Mouse (Mus musculus) liver, embryonic 14.5 days (tissue): ENCODE results near the gene Plpp6. TPM values are rescaled to one million over a fixed set of nuclear protein-coding genes. Genes with fewer than 3 reads are reported as not detected.

Experiments
- ATAC-seq: fragments of 200-750 bp; cut with Nextera tagmentation; 2 replicates; pipeline ENCODE4 v1.8.0; 2017; ENCODE audit warnings: moderate number of reproducible peaks, mild to moderate bottlenecking, moderate library complexity; ENCODE audit not compliant: insufficient read depth
- DNase-seq, 3 experiments: peaks; one replicate each; pipeline ENCODE4 v3.0.0-alpha.2; 2012 to 2013; ENCODE audit warnings: low read depth in 3 of 3, low spot score in 3 of 3
- H3K27ac ChIP-seq: fragments of 300-500 bp; sonication (generic); 2 replicates; pipeline ENCODE4 v1.5.1; 2014; ENCODE audit warnings: moderate library complexity, mild to moderate bottlenecking, control low read depth, inconsistent platforms
- H3K27me3 ChIP-seq: fragments of 300-500 bp; sonication (generic); 2 replicates; pipeline ENCODE4 v1.6.1; 2014; ENCODE audit warnings: mild to moderate bottlenecking, low read length, moderate library complexity; ENCODE audit not compliant: control insufficient read depth, insufficient read depth
- H3K36me3 ChIP-seq: fragments of 300-500 bp; sonication (generic); replicated peaks from 2 replicates; pipeline ENCODE4 v1.6.1; 2014; ENCODE audit warnings: low read depth; ENCODE audit not compliant: control insufficient read depth, insufficient read depth
- H3K4me1 ChIP-seq, 2 experiments: fragments of 200-500 bp in 1 of 2; fragments of 300-500 bp in 1 of 2; sonication (generic) in 1 of 2; replicated peaks; 2 replicates each; pipeline ENCODE4 v1.6.1; 2012 to 2014; ENCODE audit warnings: antibody characterized with exemption in 1 of 2, inconsistent platforms in 1 of 2, low read length in 1 of 2; ENCODE audit not compliant: control insufficient read depth in 2 of 2, insufficient read depth in 2 of 2
- H3K4me2 ChIP-seq: fragments of 300-500 bp; sonication (generic); 2 replicates; pipeline ENCODE4 v1.6.1; 2014; ENCODE audit warnings: low read depth, mild to moderate bottlenecking, control low read depth, moderate library complexity
- H3K4me3 ChIP-seq, 2 experiments: fragments of 200-500 bp in 1 of 2; fragments of 300-500 bp in 1 of 2; sonication (generic) in 1 of 2; 2 replicates each; pipeline ENCODE4 v1.5.1; 2012 to 2014; ENCODE audit warnings: low read depth in 2 of 2, low read length in 2 of 2, mild to moderate bottlenecking in 2 of 2, control low read depth in 1 of 2, inconsistent platforms in 1 of 2, moderate library complexity in 1 of 2; ENCODE audit not compliant: insufficient read depth in 1 of 2
- H3K9ac ChIP-seq: fragments of 300-500 bp; sonication (generic); replicated peaks from 2 replicates; pipeline ENCODE4 v1.6.1; 2014; ENCODE audit warnings: mild to moderate bottlenecking, control low read depth, moderate library complexity
- H3K9me3 ChIP-seq: fragments of 300-500 bp; sonication (generic); 2 replicates; pipeline ENCODE4 v1.6.1; 2016; ENCODE audit warnings: low read length, mixed read lengths; ENCODE audit not compliant: control insufficient read depth
- CTCF ChIP-seq: IDR thresholded peaks from 2 replicates; pipeline ENCODE4 v1.5.1; 2016; ENCODE audit warnings: antibody characterized with exemption, low read depth, control low read depth
- EP300 ChIP-seq: IDR thresholded peaks from 2 replicates; pipeline ENCODE4 v1.6.1; 2016; ENCODE audit warnings: antibody characterized with exemption, low read depth
- WGBS: fragments of 180-500 bp; shearing (Covaris S2); extraction: QIAGEN DNeasy Blood & Tissue Kit; methylation state at CpG from one replicate; pipeline ENCODE4 v1.1.7; 2014; ENCODE audit not compliant: insufficient replicate concordance; 5-methylcytosine and 5-hydroxymethylcytosine counted together
- polyA plus RNA-seq, 2 experiments: library from polyadenylated mRNA; depleted of rRNA in 1 of 2; stranded (reverse) in 1 of 2; unstranded in 1 of 2; fragments of >200 nt; fragmentation: Nextera tagmentation in 1 of 2; extraction: Ambion mirVana in 1 of 2; gene quantifications; 2 replicates each; pipeline versions ENCODE4 v1.2.1 to v1.2.3; 2012 to 2014

Gene Plpp6
- polyA plus RNA-seq, 2 experiments: 1.5 to 2.0 TPM

DNA sequence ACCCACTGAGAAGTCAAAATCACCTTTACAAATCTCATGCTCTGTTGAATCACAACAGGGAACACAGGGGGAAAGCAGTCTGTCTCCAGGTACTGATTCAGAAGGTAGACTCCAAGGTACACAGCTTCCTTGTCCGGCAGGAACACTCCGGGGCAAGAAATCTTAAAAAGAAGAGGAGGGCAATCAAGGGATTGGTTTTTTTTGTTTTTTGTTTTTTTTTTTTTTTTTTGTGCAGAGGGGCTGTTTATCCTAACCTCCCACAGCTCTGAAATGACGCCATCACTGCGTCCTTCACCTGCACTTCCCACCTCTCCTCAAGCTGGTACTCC, 276 bp upstream of the Plpp6 start:
- ATAC-seq: no peak

DNA sequence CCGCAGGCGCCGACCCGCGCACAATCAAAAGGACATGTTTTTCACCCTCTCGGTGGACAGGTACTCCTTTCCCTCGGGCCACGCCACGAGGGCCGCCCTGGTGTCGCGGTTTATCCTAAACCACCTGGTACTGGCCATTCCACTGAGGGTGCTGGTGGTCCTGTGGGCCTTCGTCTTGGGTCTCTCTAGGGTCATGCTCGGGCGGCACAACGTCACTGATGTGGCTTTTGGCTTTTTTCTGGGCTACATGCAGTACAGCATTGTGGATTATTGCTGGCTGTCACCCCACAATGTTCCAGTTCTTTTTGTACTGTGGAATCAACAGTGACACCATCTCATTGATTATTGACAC, 775 bp downstream of the Plpp6 start:
- Histone ChIP-seq H3K9me3 (no peaks in the 10 kb centered on the region), H3K9ac (peak overlapping the region; percentile 50), H3K36me3 (no peaks in the 10 kb centered on the region), H3K4me3 (peak overlapping the region; percentile 59 to 74), H3K4me1 (peaks cover 0 to 5% of the 10 kb centered on the region in 2 experiments; a peak in 3 of 4 replicates), H3K4me2 (peak overlapping the region; percentile 71), H3K27ac (no peak overlapping the region), H3K27me3 (no peaks in the 10 kb centered on the region)
- DNase-seq (no peak), ATAC-seq (no peak)
- TF ChIP-seq EP300 (no peak), CTCF (no peak)
- 10% methylated on average over 16 of the region's 16 CpGs for WGBS

More for the DNA sequence above, 276 bp upstream of the Plpp6 start:
- 9% methylated on average over 4 of the region's 4 CpGs for WGBS
- Histone ChIP-seq H3K27me3 (no peaks in the 10 kb centered on the region), H3K9me3 (no peaks in the 10 kb centered on the region), H3K9ac (no peak overlapping the region; the same call in 1 of the 2 replicates), H3K27ac (no peak overlapping the region), H3K4me3 (peak overlapping the region; percentile 59 to 74), H3K36me3 (no peaks in the 10 kb centered on the region), H3K4me1 (peaks cover 0 to 5% of the 10 kb centered on the region in 2 experiments; a peak in 3 of 4 replicates), H3K4me2 (peak overlapping the region; percentile 71)
- no peak for TF ChIP-seq EP300
- TF ChIP-seq CTCF: no peak
- DNase-seq: no peak

DNA sequence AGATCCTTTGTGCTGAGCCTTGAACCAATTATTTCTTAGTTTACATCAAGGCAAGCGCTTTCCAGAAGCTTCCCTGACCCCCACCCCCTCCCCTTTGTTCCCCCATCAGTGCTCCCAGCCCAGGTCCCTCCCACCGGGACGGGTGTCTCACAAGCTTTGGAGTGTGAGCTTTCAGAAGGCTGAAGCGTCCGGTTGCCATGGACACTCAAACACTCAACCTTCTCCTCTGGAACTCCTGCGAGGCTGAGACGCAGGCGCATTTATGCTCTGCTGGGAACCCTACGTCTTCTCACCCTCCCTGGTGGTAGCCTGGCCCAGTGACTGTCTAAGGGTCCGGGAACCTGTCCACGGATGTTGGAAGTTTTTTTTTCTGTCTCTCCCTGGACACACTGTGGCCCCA, 3.9 kb downstream of the Plpp6 start, which contains the start of gene 4430402I18Rik:
Gene 4430402I18Rik, minus strand, starts transcription at position 149 of the 400 bp plus-strand sequence.
- Histone ChIP-seq H3K36me3 (no peaks in the 10 kb centered on the region), H3K27me3 (no peaks in the 10 kb centered on the region), H3K9ac (no peak within 1 kb of the TSS), H3K9me3 (no peaks in the 10 kb centered on the region), H3K4me1 (peaks cover 0 to 5% of the 10 kb centered on the region in 2 experiments; a peak in 3 of 4 replicates), H3K4me3 (no peak within 1 kb of the TSS), H3K4me2 (no peak within 1 kb of the TSS), H3K27ac (no peak within 1 kb of the TSS)
- DNase-seq (no peak), ATAC-seq (no peak)
- WGBS: 42% methylated on average over 11 of the region's 11 CpGs
- TF ChIP-seq EP300 (no peak), CTCF (no peak)

DNA sequence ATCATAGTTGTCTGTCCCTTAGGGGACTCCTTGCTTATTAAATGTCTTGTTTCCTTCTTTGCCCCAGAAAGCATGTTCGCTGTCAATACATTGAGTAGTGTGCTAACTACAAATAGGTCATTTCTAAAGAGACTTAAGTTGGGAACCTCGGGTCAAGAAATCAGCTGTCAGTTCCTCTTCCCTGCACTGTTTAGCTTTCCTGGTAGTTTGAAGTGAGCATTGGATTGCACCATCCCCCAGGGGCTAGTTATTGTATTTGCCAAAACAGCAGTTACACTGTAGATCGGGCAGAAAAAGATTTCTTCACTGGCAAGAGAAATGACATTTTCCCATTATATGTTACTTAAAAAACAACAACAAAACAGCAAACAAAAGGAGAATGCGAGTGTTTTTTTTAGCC, 4.4 kb downstream of the Plpp6 start:
- no peak overlapping the region for H3K27ac ChIP-seq
- H3K27me3 ChIP-seq: no peaks in the 10 kb centered on the region
- H3K9me3 ChIP-seq: no peaks in the 10 kb centered on the region
- no peaks in the 10 kb centered on the region for H3K36me3 ChIP-seq
- ATAC-seq (no peak), DNase-seq (no peak)
- no peak overlapping the region for H3K4me3 ChIP-seq
- H3K4me2 ChIP-seq: no peak overlapping the region
- WGBS: 52% methylated on average over 4 of the region's 4 CpGs
- H3K4me1 ChIP-seq: peaks cover 0 to 5% of the 10 kb centered on the region in 2 experiments; a peak in 3 of 4 replicates
- no peak for TF ChIP-seq EP300
- H3K9ac ChIP-seq: no peak overlapping the region

DNA sequence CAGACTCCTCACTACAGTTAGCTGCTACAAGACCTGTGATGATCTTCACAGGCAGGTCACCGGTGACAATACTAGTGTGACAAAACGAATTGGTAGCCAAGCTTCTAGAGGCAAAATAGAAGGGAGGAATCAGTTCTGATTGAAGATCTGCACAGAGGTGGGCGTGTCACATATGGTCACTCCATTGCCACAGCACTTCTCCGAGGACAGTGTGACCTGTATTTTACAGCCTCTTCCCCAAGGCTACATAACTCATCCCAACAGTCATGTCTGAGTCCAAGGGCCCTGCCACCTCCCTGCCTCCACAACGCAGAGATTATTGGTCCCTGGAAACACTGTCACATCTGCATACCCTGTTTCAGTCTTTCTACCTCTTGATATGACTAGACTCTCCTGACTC, 5.5 kb downstream of the Plpp6 start:
- Histone ChIP-seq H3K9me3 (no peaks in the 10 kb centered on the region), H3K4me2 (no peak overlapping the region), H3K36me3 (no peaks in the 10 kb centered on the region), H3K9ac (no peak overlapping the region), H3K4me1 (peaks cover 0 to 5% of the 10 kb centered on the region in 2 experiments; a peak in 3 of 4 replicates), H3K4me3 (no peak overlapping the region), H3K27me3 (no peaks in the 10 kb centered on the region), H3K27ac (no peak overlapping the region)
- TF ChIP-seq CTCF (no peak), EP300 (no peak)
- ATAC-seq (no peak), DNase-seq (no peak)
- 61% methylated on average over 5 of the region's 5 CpGs for WGBS
